18 mouse cellular contexts compared by ENCODE assay signal in the genomic region with DNA sequence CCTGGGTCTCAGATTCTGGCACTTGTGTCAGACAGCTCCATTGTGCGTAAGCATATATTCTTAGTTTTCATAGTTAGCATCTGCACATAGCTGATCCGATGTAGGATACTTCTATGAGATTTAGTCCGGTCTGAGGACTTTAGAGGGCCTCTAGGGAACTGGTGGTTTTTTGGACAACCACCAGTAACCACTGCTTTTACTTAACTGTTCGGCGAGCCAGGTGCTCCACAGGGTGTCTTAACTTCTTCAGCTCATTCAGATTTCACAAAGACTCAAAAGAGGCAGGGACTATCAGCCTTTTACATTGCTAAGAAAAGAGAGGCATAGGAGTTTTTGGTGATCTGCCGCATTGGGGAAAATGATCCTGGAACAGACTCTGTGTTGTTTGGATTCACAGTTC.
"Had no signal": no experiment of that assay in that cellular context is flagged by ENCODE, and none has a peak within 500 bp of the region (broad histone marks: within the 10 kb centered on the region; RNA-seq: fewer than 3 reads in every experiment).

No protein-coding gene starts in this region.

- H3K27me3 ChIP-seq: midbrain, embryonic 13.5 days; midbrain, embryonic 15.5 days; neural tube, embryonic 13.5 days; neural tube, embryonic 15.5 days had no signal

- DNase-seq: lung, adult 18-20 months; lung, embryonic 14.5 days; lung, postnatal 10 days; lung, postnatal 4 days; retina, postnatal 1 day; right cerebral cortex, adult 18-20 months; right cerebral cortex, postnatal 25 days; right cerebral cortex, postnatal 4 days; thymus, adult 18-20 months; thymus, postnatal 14 days; thymus, postnatal 36 days had no signal

- H3K4me2 ChIP-seq: lung, embryonic 14.5 days; midbrain, embryonic 13.5 days; midbrain, embryonic 15.5 days; neural tube, embryonic 13.5 days; neural tube, embryonic 15.5 days had no signal

- H3K4me3 ChIP-seq: midbrain, embryonic 10.5 days; midbrain, embryonic 13.5 days; midbrain, embryonic 15.5 days; myocyte; neural tube, embryonic 13.5 days; neural tube, embryonic 15.5 days had no signal

- H3K27ac ChIP-seq: liver, embryonic 14.5 days; midbrain, embryonic 10.5 days; midbrain, embryonic 13.5 days; midbrain, embryonic 15.5 days; neural tube, embryonic 13.5 days; neural tube, embryonic 15.5 days had no signal

- H3K9ac ChIP-seq: liver, embryonic 14.5 days; lung, embryonic 14.5 days; midbrain, embryonic 13.5 days; midbrain, embryonic 15.5 days; neural tube, embryonic 13.5 days; neural tube, embryonic 15.5 days had no signal

- H3K9me3 ChIP-seq: midbrain, embryonic 10.5 days; midbrain, embryonic 13.5 days; midbrain, embryonic 15.5 days; neural tube, embryonic 13.5 days; neural tube, embryonic 15.5 days had no signal

- ATAC-seq: midbrain, embryonic 13.5 days; midbrain, embryonic 15.5 days had no signal

- H3K36me3 ChIP-seq: midbrain, embryonic 10.5 days; midbrain, embryonic 13.5 days; midbrain, embryonic 15.5 days; neural tube, embryonic 13.5 days; neural tube, embryonic 15.5 days had no signal
